Mouse (Mus musculus): ENCODE data around the gene Tssk6.
A peak's percentile ranks its signal among the peaks of the same experiment; 100 is the strongest.

The Tssk6 gene

DNA sequence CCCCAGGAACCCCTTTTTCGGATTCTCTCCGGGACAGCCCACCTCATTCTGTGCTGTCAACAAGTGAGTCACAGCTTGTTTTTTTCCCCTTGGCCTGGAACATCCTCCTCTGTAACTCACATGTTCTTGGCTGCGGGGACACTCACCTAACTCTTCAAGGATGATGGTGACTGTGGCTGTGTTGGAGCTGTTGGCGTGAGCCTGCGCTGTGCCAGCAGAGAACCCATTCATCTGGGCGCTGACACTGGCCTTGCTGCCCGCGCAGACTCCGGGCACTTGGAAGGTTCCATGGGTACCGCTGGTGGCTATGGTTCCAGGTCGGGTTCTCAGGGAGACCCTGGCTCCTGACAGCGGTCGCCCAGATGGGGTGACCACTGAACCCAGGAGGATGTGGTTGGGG lies 17.8 kb upstream of the Tssk6 start:
- DNase-seq (ENCODE audit: low spot score) = no peak

DNA sequence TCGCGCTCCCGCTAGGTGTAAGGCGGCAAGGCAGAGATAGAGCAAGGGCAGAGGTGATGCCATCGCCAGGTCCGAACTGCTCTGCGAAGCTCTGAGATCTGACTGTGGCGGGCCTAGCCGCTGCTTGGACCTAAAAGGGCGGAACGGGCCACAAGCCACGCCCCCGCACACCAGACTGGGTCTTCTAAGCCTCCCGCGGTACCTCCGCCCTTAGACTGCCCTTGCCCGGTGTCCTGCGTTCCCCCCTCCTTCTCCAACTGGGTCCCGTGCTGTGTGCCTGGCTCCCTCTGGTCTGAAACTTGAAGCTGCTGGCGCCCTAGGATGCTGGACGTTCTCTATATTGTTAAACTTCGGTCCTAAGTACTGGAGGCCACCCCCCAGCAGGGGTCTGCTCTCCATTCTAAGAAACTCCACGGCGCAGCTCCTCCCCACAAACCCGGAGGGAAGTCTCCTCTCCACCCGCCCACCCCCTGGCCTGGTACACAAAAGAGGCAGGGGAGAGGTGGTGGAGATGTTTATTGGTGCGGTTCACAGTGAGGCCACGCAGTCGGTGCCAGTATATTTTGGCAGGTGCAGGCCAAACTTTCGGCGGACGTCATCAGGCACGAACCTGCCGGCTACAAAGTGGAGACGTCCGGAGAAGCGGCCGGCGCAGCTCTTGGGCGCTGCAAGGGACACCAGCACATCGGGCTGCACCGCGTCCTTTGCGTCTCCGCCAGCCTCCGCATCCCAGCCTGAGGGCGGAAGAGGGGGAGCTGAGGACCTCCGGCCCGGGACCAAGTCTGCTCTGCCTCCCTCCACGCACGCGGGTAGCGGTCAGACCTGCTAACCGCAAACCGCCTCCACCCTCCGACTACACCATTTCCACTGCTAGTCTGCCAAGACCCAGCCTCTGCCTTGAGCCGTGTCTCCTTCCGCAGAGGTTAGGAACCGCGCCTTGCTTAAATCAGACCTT lies 14.4 kb upstream of the Tssk6 start, which contains the start of gene Cilp2:
Gene Cilp2 (minus strand): TSS at position 399 of the 955 bp plus-strand sequence.
- no peak for DNase-seq (ENCODE audit: low spot score)

DNA sequence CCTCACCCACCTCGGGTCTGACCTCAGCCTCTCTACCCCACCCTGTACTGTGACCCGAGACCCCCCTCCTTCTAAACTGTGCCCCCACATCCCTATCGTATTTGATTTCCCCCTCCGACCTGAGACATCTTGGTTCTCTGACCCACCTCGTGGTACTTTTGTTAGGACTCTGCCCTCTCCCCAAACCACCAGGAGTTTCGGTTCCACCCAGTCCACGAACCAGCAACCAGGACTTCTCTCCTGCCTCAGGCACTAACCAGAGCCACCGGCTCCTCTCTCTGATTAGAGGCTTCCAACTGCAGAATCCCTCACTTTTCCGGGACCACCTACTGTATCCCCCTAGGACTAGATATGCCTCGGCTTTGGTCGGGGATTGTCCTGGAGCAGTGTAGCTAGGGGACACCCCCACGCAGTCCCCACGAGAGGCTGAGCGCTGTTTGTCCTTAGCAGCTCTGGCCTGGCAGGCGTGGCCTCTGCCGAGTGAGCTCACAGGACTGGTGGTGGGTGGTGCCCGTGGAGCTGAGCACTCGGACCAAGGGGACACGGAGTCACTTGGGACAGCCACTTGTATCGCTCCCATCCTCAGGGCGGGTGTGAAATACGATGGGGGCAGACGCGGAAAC lies 13.6 kb upstream of the Tssk6 start:
- DNase-seq (ENCODE audit: low spot score) = no peak

DNA sequence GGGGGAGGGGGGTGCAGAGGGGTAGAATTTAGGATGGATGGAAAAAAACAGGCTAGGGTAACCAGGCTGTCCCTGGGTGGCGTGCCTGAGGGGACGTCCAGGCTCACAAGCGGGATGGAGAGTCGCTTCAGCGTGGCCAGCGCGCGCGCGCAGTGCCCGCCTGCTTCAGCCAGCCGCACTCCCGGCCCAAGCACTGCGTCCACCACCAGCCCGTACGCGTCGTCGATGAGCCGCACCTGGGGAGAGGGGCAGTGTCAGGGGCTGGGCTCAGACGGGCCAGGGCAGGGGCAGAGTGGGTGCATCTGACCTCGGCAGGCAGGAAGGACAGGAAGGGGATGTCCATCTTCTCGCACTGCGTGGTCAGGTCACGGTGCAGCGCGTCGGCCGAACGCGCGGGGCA lies 13.1 kb upstream of the Tssk6 start:
- no peak for DNase-seq (ENCODE audit: low spot score)

DNA sequence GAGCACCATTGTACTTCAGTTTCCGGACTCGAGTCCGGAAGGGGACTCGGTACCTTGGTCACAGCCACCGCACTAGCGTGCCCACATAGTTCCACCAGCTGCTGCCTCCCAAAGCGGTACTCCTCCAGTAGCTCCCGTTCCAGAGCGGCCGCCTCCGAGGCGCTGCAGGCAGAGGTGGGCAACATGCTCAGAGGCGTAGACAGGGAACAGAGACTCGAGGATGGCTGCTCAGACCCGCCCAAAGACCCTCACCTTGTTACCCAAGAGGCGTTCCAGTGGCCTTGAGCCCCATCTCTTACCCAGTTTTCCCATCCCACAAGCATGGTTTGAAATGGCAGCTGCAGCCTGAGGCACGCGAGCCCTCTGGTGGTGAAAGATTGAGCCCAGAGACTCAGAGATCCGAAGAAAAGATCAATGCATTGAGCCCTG lies 11.2 kb upstream of the Tssk6 start:
- DNase-seq (ENCODE audit: low spot score) = no peak

DNA sequence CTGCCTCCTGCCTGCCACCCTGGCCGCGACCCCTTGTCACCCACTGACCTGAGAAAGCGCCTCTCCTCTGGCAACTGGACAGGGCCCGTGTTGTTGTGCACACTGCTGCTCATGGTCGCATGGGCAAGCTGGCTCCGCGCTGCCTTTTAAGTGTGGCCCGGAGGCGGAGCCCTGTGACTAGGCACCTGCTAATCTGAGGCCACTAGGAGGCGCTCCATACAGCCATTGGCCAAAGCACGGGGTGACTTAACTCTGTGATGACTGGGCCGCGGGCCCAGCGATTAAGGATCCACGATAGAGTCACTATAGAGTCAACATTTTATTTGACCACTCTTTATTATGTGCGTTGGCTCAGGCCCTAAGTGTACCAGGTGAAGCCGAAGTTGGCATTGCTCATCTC lies 8.1 kb upstream of the Tssk6 start:
- DNase-seq (ENCODE audit: low spot score) = no peak

DNA sequence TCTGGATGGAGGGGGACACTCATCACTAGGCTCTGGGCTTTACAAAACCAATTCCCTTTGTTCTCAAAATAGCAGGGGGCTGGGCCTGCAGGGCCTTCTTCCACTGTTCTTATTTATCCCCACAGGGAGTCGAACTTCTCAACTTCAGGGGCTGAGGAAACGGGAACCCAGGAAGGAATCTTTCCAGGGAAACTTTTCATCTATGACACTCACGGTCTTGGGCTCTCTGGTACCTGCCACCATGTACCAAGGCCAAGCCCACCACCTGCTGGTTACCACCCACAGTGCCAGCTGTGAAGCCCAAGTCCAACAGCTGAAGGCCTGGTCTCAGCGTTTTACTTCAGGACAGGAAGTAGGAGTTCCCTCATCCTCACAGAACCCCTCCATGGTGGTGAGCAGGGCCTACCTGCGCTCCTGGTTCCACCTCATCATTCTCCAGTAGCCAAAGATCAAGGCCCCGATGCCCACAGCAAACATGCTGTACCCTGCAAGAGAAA lies 7.1 kb upstream of the Tssk6 start:
- no peak for DNase-seq (ENCODE audit: low spot score)

DNA sequence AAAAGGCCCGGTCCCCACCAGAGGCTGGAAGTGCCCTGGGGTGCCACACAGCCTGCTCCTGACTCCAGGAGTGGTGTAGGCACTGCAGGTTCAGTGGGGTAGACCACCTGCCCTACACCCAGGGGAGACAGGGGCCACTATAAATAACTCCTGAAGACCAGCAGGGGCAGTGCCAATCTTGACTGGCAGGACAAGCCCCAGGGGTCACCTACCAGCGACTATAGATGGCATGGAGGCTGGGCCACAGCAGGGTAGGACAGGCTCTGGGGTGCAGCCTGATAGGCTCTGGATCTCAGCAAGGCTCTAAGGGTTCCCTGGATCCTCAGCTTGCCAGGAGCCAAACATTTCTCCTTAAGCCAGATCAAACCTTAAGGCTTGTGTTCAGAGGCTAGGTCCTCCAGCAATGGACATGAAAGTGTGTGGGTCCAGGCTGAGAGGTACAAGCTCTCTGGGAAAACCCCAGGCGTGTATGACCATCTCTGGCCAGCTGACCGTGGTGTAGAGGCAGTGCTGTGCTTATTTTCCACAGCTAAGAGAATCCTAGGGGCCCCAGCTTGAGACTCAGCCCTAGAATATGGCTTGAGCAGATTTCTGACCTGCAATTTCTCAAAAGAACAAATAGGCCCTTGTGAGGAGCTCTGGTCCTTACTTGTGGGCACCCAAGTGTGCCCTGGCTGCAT lies 6.1 kb upstream of the Tssk6 start:
- no peak for DNase-seq (ENCODE audit: low spot score)

DNA sequence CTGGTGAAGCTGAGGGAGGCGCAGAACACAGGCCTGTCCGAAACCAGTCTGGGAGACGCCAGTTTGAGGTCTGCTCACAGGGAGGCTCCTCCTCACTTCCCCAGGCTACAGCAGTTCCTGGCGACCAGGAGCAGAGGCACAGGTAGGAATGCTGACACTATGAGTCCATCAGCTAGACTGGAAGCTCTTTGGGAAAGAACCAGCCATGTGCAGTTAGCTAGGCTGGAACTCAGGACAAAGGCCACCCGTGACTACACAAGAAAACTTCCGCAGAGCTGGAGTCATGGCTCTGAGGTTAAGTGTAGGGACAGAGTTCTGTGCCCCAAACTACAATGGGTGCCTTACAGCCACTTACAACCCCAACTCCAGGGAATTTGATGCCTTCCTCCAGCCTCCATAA lies 4.1 kb upstream of the Tssk6 start:
- no peak for DNase-seq (ENCODE audit: low spot score)

DNA sequence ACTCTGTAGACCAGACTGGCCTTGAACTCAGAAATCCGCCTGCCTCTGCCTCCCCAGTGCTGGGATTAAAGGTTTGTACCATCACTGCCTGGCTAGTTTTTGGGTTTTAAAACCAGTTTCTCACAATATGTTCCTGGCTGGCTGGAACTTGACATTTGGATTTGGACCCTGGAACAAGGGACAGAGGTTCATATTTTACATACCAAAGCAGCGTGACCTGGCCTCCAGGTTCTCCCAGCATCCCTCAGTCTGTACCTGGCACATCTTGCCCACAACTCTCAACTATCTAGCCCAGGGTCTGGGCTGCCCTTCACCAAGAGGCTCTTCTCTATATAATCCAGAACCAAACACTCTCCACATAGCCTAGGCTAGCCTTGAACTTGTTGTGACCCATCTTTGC lies 2.1 kb upstream of the Tssk6 start:
- no peak for DNase-seq (ENCODE audit: low spot score)

DNA sequence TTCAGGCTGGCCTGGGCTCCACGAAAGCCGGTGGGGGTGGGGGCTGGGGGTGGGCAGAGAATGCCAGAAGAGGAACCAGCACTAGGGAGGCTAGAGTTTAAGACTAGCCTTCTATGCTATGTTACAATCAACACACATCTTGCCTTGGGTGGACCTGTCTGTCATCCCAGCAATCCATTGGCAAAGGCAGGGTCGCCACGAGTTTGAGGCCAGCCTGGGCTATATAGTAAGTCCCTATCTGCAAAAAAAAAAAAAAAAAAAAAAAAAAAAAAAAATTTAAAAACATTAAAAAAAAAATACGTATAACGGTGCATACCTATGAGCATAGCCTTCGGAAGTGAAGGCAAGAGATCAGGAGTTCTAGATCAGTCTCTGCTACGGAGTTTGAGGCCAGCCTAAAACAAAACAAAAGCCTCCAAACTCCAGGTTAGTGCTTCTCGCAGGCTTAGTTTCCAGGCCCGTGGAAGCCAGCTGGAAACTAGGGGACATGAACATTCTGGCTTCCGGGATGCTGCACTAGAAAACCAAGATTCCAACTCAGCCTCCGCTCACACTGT lies 1.0 kb upstream of the Tssk6 start:
- DNase-seq (ENCODE audit: low spot score) = no peak

DNA sequence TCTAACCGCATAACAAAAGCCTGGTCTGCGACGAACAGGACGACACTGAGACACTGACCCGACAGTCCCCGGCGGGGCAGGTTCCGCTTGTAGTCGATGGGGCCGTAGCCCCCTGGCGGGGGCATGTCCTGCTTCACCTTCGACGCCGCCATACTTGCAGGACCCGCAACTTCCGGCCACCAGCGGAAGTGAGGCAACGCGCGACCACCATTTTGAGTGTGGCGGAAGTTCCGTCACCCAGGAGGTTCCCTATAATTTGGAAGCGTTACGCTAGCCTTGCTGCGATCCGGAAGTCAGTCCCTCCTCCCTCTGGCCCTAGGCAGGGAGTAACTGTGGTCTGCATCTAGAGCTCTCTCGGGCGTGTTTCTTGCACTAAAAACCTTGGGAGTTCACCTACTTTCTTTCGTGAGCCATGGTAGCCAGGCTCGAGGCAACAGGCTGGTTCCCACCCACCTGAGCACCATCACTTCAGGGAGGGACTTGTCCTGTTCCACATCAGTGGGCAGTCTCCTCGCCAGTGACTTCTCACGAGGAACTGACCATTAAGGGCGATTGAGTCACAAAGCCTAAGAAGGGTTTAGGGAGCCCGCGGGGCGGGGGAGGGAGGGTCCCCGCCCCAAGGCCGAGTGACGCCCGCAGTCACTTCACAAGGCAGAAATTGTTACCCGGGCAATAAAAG lies 361 bp upstream of the Tssk6 start:
- peak; percentile 96 for DNase-seq (ENCODE audit: low spot score)

DNA sequence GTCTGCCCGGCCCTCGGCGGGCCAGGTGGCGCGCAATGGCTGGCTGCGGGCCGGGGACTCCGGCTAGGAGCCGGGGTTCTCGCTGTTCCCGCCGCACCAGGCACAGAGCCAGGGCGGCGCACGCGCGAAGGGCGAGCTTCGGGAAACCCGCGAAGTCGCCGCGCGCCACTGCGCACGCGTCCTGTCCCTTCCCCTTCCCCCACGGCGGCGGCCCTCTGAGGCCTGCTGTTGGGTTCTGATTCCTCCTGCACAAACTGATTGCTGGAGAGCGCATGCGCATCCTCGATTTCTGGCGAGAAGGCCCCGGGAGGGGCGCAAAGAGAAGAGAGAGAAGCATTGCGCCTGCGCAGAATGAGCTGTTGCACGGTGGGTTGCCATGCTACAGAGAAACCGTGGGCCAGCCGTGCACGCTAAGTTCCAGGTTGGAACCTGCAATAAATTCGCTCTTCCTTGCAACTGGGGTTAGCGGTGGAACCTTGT lies 1.1 kb downstream of the Tssk6 start:
- DNase-seq (ENCODE audit: low spot score) = no peak

DNA sequence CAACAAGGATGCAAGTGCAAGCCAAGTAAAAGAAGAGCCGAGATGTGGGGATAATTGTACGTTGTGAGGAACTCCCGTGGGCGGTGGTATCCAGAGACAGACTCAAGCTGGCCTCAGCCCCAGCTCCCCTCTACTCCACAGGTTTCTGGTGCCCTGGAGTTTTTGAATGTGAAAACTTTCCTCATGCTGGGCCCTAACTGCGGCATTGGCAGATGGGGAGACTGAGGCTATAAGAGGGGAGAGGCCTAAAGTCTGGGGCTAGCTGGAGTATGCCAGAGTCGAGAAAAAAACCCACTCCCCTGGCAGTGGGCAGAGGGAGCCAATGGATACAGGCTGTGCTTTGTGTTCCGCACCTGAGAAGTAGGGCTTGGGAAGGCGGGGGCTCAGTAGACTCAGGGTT lies 2.1 kb downstream of the Tssk6 start:
- no peak for DNase-seq (ENCODE audit: low spot score)

DNA sequence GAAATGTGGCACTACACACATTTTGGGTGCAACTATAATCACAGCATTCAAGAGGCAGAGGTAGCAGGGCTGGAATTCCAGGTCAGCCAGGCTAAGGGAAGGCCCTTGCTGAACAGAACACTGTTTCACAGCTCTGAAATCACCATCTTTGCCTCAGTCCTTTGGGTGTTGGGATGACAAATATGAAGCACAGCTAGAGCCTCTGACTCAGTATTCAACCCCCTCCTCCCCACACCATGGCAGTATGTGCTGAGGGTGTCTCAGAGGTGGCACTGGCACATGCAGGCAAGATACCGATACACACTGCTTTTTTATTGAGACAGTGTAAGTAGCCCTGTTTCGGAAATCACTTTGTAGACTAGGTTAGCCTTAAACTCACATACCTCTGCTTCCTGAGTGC lies 4.3 kb downstream of the Tssk6 start:
- DNase-seq (ENCODE audit: low spot score) = no peak

DNA sequence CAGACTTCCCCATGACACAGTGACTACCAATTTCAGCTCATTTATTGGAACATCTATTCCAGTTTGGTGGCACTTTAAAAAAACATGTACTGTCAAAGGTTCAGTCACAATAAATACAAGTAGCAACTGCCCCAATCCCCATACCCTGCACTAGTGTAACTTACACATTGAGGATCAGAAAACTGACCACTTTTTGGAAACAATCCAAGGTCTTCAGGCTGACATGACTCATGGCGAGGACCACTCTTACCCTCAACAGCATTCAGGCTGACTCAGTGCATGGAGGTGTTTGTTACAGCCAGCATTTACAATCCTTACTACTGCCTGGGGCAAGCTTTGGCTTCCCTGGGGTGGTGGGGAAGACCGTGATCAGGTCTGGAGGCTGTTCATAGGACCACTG lies 5.1 kb downstream of the Tssk6 start:
- DNase-seq (ENCODE audit: low spot score) = peak; percentile 25

DNA sequence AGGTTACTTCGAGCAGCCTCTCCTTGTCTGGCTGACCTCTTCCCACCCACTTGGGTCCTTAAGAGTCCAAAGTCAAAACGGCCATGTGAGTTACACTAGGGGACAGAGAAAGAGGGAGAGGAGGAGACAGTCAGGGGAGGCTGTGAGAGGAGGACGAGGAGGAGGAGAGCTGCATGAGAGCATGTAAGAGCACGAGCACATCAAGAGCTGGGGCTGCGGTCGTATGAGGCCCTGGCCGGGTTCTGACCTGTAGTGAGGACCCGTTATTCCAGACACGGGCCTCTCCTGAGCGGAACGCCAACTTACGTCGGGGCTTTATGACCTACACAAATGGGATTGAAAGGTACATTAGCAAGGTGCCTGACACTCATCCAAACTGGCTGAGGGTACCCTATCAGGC lies 9.9 kb downstream of the Tssk6 start:
- no peak for DNase-seq (ENCODE audit: low spot score)

DNA sequence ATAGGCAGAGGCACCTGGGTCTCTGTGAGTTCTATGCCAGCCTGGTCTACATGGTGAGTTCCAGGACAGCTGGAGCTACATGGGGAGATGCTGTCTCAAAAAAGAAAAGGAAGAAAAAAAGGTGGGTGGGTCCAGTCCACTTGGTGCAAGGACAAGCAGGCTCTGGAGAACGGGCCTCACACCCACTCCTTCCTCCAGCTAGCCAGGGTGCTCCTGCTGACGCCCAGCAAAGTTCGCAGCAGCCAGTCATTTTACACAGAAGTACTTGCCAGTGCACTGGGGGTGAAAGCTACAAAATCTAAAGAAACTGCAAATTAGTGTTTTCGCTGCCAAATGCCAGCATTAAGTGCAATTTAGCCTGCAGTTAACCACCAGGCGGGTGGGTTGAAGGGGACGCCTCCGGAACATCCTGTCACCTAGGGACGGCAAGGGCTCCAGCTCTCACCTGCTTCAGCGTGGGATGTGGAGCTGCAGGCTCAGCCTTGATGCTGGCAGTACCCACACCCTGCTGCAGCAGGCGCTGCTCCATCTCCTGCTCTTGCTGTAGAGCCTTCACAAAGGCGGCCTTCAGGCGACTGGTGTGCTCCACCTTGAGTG lies 10.6 kb downstream of the Tssk6 start:
- DNase-seq (ENCODE audit: low spot score) = no peak

DNA sequence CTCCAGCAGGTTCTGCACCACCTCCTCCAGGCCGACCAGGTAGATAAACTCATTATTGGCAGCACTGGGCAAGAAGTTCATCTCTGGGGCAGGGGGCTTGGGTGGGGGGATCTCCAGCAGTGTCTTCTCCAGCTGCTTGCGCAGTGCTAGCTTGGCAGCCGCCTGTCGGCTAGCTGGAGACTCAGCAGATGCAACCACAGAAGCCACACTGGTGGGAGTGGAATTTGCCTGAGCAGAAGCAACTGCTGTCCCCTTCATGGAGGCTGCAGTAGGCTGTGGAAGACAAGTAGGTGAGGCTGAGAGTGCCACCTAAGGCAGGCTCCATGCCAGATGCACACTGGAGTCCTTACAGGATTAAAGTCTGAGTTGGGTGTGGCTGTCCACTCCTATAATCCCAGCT lies 12.5 kb downstream of the Tssk6 start:
- no peak for DNase-seq (ENCODE audit: low spot score)

DNA sequence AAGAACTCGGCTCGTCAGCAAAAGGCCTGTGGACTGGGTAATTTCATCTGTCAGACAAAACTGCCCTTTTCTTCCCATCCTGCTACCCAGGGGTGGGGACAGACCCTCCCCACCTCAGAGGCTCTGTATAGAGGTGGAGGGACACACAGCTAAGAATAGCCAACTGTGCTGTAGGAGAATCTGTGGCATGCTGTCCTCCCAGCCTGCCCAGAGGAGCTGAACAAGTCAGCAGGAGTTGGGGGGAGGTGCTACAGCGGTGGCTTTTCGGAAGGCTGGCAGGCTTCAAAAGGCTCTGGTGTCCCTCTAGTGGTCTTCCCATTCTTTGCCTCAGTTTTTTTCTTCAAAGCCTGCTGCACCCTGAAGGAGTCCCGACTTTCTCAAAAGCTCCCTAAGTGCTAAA lies 13.8 kb downstream of the Tssk6 start:
- DNase-seq (ENCODE audit: low spot score) = peak; percentile 64

DNA sequence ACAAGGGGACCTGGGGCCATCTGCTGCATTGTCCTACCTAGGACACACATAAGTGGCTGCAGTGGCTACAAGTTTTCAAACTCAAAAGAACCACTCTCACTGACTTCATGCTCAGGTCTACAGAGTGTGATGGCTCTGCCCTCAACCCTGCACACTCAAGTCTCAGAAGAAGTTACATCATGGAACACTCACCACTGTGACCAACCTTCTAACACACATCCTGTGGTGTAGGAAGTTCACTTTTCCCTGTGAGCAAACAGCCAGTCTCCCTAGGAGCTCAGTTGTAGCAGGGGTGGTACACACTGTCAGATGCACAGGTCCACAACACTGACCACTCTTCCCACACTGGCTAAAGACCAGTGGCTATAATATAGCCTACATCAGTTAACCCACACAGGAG lies 16.5 kb downstream of the Tssk6 start:
- DNase-seq (ENCODE audit: low spot score) = no peak

All from MN1 (cell line).